Mouse (Mus musculus): ENCODE data around the gene Amph. TPM values are rescaled to one million over a fixed set of nuclear protein-coding genes. Genes with fewer than 3 reads are reported as not detected.

The Amph gene
- polyA plus RNA-seq, 1 experiment from 2014 or later, result 1.8 TPM

- Histone ChIP-seq H3K4me1 (replicated peaks) (no peaks in the 10 kb centered on the region), H3K27ac (no peak overlapping the region), H3K9ac (replicated peaks) (no peak overlapping the region), H3K4me2 (no peak overlapping the region), H3K4me3 (replicated peaks) (no peak overlapping the region), H3K27me3 (no peaks in the 10 kb centered on the region), H3K36me3 (no peaks in the 10 kb centered on the region), H3K9me3 (no peaks in the 10 kb centered on the region)
- WGBS, result 94% methylated on average over 3 of the region's 3 CpGs
- ATAC-seq (ENCODE audit: insufficient number of reproducible peaks, insufficient read depth, low FRiP score, low TSS enrichment, low read depth), result no peak
These were observed 199.5 kb downstream of the Amph start for GRCm38 (mm10) chr13:19147468-19147867.

DNA sequence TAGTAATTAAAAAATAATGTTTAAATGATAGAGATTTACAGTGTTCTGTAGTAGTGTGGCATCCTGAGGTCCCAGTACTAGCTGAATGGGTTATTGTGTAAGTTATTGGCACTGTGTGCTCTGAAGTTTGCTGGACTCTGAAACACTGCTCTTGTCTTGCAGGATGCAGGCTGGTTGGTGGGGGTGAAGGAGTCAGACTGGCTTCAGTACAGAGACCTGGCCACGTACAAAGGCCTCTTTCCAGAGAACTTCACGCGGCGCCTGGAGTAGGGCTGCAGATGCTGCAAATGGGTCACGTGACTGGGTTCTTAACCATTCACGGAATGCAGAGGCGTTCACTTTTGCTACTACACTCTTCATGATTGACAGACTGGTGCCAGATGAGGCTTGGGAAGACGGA is 201.6 kb downstream of the Amph start:
- H3K9ac ChIP-seq (replicated peaks), result no peak overlapping the region
- ATAC-seq (ENCODE audit: insufficient number of reproducible peaks, insufficient read depth, low FRiP score, low TSS enrichment, low read depth), result no peak
- 82% methylated on average over 8 of the region's 8 CpGs for WGBS
- no peak overlapping the region for H3K4me2 ChIP-seq
- no peaks in the 10 kb centered on the region for H3K27me3 ChIP-seq
- H3K4me3 ChIP-seq (replicated peaks), result no peak overlapping the region
- no peaks in the 10 kb centered on the region for H3K9me3 ChIP-seq
- H3K27ac ChIP-seq, result no peak overlapping the region
- no peaks in the 10 kb centered on the region for H3K4me1 ChIP-seq (replicated peaks)
- no peaks in the 10 kb centered on the region for H3K36me3 ChIP-seq

DNA sequence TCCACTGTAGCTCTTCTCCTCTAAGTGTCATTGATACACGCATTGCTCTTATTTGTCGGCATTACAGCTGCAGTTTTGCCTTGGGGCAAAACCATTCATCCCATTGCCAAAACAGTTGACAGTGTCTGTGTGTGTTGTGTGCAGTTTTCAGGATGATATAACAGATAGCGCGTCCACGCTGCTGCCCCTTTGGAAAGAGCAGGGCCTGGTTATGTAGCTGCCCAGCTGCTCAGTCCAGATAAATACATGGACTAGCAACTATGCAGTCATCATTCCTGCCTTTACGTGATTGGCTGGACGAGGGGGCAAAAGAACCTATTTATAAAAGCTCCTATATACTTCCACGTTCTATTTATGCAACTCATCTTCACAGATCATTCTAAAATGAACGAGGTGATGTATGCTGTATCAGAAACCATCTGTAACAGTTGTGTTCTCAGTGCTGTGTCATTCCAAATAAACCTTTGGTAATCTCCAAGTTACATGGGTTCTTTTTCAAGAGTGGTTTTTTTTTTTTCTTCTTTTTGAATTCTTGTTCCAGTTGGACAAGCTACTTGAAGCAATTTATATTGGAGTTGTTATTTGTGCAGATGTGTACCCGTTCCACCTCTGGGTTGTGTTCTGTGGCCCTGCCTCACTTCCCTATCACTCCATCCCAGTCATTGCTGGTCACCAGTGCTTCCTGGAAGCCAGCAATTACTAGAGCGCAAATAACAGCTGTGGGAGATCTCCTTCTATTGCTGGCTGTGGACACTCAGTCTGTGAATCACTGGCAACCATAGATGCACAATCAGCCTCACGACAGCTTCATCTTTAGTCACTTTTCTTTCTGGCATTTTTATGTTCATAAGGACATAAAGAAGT is 202.7 kb downstream of the Amph start:
- WGBS, result 90% methylated on average over 12 of the region's 12 CpGs
- no peaks in the 10 kb centered on the region for H3K36me3 ChIP-seq
- no peak overlapping the region for H3K9ac ChIP-seq (replicated peaks)
- no peak for ATAC-seq (ENCODE audit: insufficient number of reproducible peaks, insufficient read depth, low FRiP score, low TSS enrichment, low read depth)
- H3K4me1 ChIP-seq (replicated peaks), result no peaks in the 10 kb centered on the region
- no peaks in the 10 kb centered on the region for H3K27me3 ChIP-seq
- no peaks in the 10 kb centered on the region for H3K9me3 ChIP-seq
- no peak overlapping the region for H3K4me2 ChIP-seq
- H3K4me3 ChIP-seq (replicated peaks), result no peak overlapping the region
- no peak overlapping the region for H3K27ac ChIP-seq

DNA sequence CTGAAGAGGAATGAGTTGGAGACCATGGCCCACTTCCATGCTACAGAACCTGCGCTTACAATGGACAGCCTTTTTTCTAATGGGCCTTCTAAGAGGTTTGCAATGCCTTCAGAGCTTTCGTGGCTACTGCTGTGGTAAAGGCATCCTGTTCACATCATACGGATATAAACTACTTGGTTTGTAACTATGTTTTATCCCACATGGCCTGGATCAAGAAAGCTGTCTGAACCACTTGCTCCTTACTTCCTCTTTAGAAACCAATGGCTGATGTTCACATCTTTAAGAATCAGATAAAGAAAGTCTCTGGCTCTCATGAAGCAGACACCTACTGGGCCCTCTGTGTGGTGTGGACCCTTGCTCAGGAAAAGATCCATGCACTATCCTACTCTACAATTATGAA is 204.1 kb downstream of the Amph start:
- no peaks in the 10 kb centered on the region for H3K9me3 ChIP-seq
- H3K27ac ChIP-seq, result no peak overlapping the region
- 90% methylated on average over 3 of the region's 3 CpGs for WGBS
- no peaks in the 10 kb centered on the region for H3K27me3 ChIP-seq
- H3K9ac ChIP-seq (replicated peaks), result no peak overlapping the region
- ATAC-seq (ENCODE audit: insufficient number of reproducible peaks, insufficient read depth, low FRiP score, low TSS enrichment, low read depth), result no peak
- H3K4me2 ChIP-seq, result no peak overlapping the region
- no peaks in the 10 kb centered on the region for H3K36me3 ChIP-seq
- no peaks in the 10 kb centered on the region for H3K4me1 ChIP-seq (replicated peaks)
- no peak overlapping the region for H3K4me3 ChIP-seq (replicated peaks)

- no peak overlapping the region for H3K4me3 ChIP-seq (replicated peaks)
- ATAC-seq (ENCODE audit: insufficient number of reproducible peaks, insufficient read depth, low FRiP score, low TSS enrichment, low read depth), result no peak
- 40% methylated on average over 4 of the region's 4 CpGs for WGBS
- H3K36me3 ChIP-seq, result no peaks in the 10 kb centered on the region
- H3K9ac ChIP-seq (replicated peaks), result no peak overlapping the region
- H3K4me1 ChIP-seq (replicated peaks), result no peaks in the 10 kb centered on the region
- no peaks in the 10 kb centered on the region for H3K27me3 ChIP-seq
- no peak overlapping the region for H3K4me2 ChIP-seq
- H3K27ac ChIP-seq, result no peak overlapping the region
- H3K9me3 ChIP-seq, result no peaks in the 10 kb centered on the region
These were observed 210.5 kb downstream of the Amph start for GRCm38 (mm10) chr13:19158484-19158883.

- 76% methylated on average over 7 of the region's 7 CpGs for WGBS
- H3K36me3 ChIP-seq, result no peaks in the 10 kb centered on the region
- ATAC-seq (ENCODE audit: insufficient number of reproducible peaks, insufficient read depth, low FRiP score, low TSS enrichment, low read depth), result no peak
- no peaks in the 10 kb centered on the region for H3K9me3 ChIP-seq
- no peaks in the 10 kb centered on the region for H3K4me1 ChIP-seq (replicated peaks)
- no peak overlapping the region for H3K9ac ChIP-seq (replicated peaks)
- no peaks in the 10 kb centered on the region for H3K27me3 ChIP-seq
- no peak overlapping the region for H3K4me3 ChIP-seq (replicated peaks)
- H3K27ac ChIP-seq, result no peak overlapping the region
- H3K4me2 ChIP-seq, result no peak overlapping the region
These were observed 212.6 kb downstream of the Amph start for GRCm38 (mm10) chr13:19160616-19161015.

- Histone ChIP-seq H3K36me3 (no peaks in the 10 kb centered on the region), H3K27me3 (no peaks in the 10 kb centered on the region), H3K9me3 (no peaks in the 10 kb centered on the region), H3K4me3 (replicated peaks) (no peak overlapping the region), H3K27ac (no peak overlapping the region), H3K4me2 (no peak overlapping the region), H3K9ac (replicated peaks) (no peak overlapping the region), H3K4me1 (replicated peaks) (no peaks in the 10 kb centered on the region)
- no peak for ATAC-seq (ENCODE audit: insufficient number of reproducible peaks, insufficient read depth, low FRiP score, low TSS enrichment, low read depth)
- WGBS, result 63% methylated on average over 7 of the region's 7 CpGs
These were observed 213.1 kb downstream of the Amph start for GRCm38 (mm10) chr13:19161111-19161510.

GRCm38 (mm10) chr13:19162120-19162519 is 214.1 kb downstream of the Amph start:
- 79% methylated on average over 6 of the region's 6 CpGs for WGBS
- no peak overlapping the region for H3K4me2 ChIP-seq
- H3K36me3 ChIP-seq, result no peaks in the 10 kb centered on the region
- H3K4me1 ChIP-seq (replicated peaks), result no peaks in the 10 kb centered on the region
- no peak for ATAC-seq (ENCODE audit: insufficient number of reproducible peaks, insufficient read depth, low FRiP score, low TSS enrichment, low read depth)
- no peaks in the 10 kb centered on the region for H3K27me3 ChIP-seq
- no peak overlapping the region for H3K4me3 ChIP-seq (replicated peaks)
- H3K27ac ChIP-seq, result no peak overlapping the region
- no peak overlapping the region for H3K9ac ChIP-seq (replicated peaks)
- no peaks in the 10 kb centered on the region for H3K9me3 ChIP-seq

- Histone ChIP-seq H3K9ac (replicated peaks) (no peak overlapping the region), H3K4me3 (replicated peaks) (no peak overlapping the region), H3K9me3 (no peaks in the 10 kb centered on the region), H3K27me3 (no peaks in the 10 kb centered on the region), H3K36me3 (no peaks in the 10 kb centered on the region), H3K27ac (no peak overlapping the region), H3K4me2 (no peak overlapping the region), H3K4me1 (replicated peaks) (no peaks in the 10 kb centered on the region)
- peak; percentile 52; the same call in 1 of the 2 replicates for ATAC-seq (ENCODE audit: insufficient number of reproducible peaks, insufficient read depth, low FRiP score, low TSS enrichment, low read depth)
- 71% methylated on average over 1 of the region's 1 CpGs for WGBS
These were observed 229.8 kb downstream of the Amph start for GRCm38 (mm10) chr13:19177662-19178259.

DNA sequence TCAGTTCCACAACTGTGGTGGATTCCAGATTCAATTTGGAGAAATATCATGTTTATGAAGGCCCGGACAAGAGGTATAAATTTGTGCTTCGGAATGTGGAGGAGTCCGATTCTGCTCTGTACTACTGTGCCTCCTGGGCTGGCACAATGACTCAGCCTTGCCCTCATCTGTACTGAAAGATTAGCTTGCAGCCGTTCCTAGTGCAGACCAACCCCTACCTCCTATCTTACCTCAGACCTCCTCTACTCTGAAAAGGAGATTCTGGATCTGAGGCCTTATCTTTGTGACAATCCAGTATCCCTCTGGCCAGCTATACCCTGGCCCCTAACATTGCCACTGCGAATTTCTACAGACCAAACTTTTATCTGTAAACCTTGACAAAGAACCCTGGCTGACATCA is 230.3 kb downstream of the Amph start:
- 94% methylated on average over 5 of the region's 5 CpGs for WGBS
- ATAC-seq (ENCODE audit: insufficient number of reproducible peaks, insufficient read depth, low FRiP score, low TSS enrichment, low read depth), result no peak
- H3K4me2 ChIP-seq, result no peak overlapping the region

DNA sequence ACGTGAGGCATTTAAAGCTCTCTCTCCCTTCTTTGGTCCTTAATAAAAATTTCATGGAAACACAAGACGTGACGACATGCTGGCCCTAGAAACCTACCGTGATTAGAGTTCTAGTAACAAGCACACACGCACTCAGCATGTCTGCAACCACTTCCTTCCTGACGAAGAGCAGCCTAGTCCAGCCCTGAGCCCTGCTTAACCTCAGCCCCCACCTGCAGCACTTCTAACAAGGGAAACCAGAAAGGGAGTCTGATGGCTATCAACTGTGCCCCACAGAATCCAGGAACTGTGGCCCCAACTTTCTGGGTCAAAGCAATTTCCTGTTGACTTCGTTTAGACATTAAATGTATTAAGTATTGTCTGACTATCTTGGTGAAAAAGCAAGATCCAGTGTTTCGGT is 234.3 kb downstream of the Amph start:
- no peak overlapping the region for H3K4me2 ChIP-seq
- H3K9me3 ChIP-seq, result no peaks in the 10 kb centered on the region
- no peaks in the 10 kb centered on the region for H3K27me3 ChIP-seq
- no peak overlapping the region for H3K27ac ChIP-seq
- ATAC-seq (ENCODE audit: insufficient number of reproducible peaks, insufficient read depth, low FRiP score, low TSS enrichment, low read depth), result no peak
- no peaks in the 10 kb centered on the region for H3K36me3 ChIP-seq
- H3K4me3 ChIP-seq (replicated peaks), result no peak overlapping the region
- 56% methylated on average over 8 of the region's 8 CpGs for WGBS
- no peak overlapping the region for H3K9ac ChIP-seq (replicated peaks)
- no peaks in the 10 kb centered on the region for H3K4me1 ChIP-seq (replicated peaks)

More for the DNA sequence above, 230.3 kb downstream of the Amph start:
- Histone ChIP-seq H3K4me1 (replicated peaks) (no peaks in the 10 kb centered on the region), H3K9ac (replicated peaks) (no peak overlapping the region), H3K4me3 (replicated peaks) (no peak overlapping the region), H3K27me3 (no peaks in the 10 kb centered on the region), H3K36me3 (no peaks in the 10 kb centered on the region), H3K27ac (no peak overlapping the region), H3K9me3 (no peaks in the 10 kb centered on the region)

All from limb, embryonic 12.5 days (tissue).